Mouse (Mus musculus) thymus, postnatal 14 days (tissue): ENCODE measurements around the gene Nipal3.

ENCODE experiments used
- DNase-seq: peaks from one replicate; pipeline ENCODE4 v3.0.0; 2021

The Nipal3 gene

DNA sequence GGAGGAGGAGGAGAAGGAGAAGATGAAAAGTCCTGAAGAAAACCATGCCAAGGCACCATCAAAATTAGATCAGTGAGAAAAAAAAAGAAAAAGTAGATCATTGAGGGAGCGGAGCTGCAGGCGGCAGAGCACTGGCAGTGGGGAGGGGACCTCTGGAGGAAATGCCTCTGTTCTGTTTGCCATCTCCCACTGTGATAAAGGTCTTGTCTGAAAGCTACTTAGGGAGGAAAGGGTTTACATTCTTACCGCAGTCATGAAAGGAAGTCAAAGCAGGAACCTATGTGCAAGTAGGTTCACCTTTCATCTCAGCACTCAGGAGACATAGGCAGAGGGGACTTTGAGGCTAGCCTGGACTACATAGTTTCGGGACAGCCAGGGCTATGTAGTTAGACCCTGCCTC lies 6.7 kb upstream of the Nipal3 start:
- no peak for DNase-seq

DNA sequence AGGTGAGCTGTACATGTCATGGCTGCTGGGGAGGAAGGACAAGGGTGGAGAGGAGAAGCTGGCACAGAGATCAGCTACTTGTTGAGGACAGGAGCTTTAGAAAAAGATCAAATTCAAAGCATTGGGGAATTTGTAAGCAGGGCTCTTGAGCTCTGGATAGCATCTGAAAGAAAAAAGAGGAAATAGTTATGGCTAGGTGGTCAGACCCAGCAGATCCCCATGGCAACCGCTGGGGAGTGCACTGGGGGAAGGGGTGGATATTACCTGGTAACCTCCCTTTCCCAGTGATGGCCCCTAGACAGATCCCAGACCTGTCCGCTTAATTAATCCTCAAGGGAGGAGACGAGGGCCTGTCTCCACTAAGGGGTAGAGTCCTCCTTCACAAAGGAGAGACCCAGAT lies 5.0 kb upstream of the Nipal3 start:
- no peak for DNase-seq

- no peak for DNase-seq
Measured at GRCm38 (mm10) chr4:135498136-135498535, 3.3 kb upstream of the Nipal3 start.

- no peak for DNase-seq
Measured at GRCm38 (mm10) chr4:135495810-135496209, 972 bp upstream of the Nipal3 start.

GRCm38 (mm10) chr4:135495397-135495791 lies 556 bp upstream of the Nipal3 start:
- DNase-seq: no peak

DNA sequence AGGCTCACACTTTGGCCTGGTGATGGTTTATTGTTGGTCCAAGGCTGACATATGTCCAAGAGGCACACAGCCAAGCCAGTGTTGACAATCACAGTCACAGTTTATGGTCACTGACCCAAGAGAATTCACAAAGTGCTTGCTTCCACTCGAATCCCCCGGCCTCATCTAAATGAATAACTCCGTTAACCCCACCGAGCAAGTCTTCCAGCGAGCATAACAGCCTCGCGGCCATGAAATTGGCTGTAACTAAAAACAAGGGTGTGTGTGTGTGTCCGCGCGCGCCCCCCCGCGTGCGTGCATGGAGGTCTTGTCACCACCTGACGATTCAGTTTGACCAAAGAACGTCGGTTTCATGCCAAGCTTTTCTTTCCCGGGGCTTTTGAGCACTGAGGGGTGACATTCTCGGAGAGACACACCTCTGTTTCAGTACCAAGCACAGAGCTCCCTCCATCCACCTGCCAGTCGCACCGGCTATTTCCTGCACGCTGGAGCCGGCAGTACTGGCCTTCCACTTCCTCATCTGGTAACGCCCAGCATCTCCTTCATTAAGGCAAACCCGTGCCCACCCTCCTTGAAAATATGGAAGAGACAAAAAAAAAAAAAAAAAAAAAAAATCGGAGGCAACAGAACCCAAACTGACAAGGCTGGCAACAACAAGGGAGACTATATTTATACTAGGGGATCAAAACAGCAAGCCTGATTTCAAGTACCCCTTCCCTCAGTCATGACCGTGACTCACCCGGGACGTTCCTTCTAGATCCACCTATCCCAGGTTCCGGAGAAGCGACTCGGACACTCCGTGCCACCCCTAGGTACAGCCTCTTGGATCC lies 932 bp downstream of the Nipal3 start:
- peak; percentile 56 for DNase-seq

DNA sequence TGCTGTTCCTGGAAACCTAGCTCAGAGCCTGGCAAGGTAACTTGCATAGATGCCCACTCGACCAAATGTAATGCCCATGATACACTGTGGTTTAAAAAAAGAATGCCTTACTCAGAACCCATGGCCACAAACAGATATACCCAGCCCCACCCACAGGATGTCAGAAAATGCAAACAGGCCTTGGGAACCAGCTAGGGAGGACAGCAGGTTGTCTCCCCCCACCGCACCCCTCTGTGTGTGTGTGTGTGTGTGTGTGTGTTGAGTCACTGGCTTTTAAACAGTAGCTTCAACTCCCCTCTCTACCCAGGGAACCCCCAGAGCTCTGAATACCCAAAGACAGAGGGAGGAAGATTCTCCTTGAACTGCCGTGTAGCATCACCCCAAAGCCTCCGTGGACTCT lies 1.6 kb downstream of the Nipal3 start:
- DNase-seq: no peak

DNA sequence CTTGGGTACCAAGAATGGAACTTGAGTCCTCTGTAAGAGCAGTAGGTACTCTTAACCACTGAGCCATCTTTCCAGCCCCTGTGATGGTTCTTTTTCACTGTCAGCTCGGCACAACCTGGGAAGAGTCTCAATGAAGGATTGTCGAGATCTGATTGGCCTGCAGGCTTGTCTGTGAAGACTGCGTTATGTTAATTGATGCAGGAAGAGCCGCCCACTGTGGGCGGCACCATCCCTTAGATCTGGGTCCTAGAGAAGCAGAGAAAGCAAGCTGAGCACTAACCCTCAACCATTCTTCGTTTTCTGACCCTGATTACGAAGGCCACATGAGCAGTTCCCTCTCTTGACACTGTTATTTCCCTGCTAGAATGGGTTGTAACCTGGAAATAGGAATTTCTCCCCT lies 5.6 kb downstream of the Nipal3 start:
- DNase-seq: no peak

DNA sequence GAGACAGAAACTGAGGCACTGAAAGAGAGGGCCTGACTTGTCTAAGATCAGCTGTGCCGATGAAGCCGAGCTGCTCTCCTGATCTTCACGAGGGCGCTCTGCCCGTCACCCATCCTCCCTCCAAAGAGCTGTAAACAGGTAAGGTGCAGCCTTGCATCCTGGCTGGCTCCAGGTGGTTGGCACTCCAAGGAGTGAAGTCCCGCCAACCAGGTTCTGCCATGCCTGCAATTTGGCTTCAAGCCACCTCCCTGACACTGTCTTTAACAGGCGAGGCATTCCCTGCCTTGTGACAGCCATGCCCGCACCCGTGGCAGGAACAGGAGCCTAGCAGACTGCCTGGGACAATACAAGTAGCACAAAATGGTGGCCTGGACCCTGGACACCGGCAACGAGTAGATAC lies 8.5 kb downstream of the Nipal3 start:
- no peak for DNase-seq

- DNase-seq: no peak
Measured at GRCm38 (mm10) chr4:135485086-135485485, 9.8 kb downstream of the Nipal3 start.

GRCm38 (mm10) chr4:135480370-135480769 lies 14.5 kb downstream of the Nipal3 start:
- DNase-seq: no peak

DNA sequence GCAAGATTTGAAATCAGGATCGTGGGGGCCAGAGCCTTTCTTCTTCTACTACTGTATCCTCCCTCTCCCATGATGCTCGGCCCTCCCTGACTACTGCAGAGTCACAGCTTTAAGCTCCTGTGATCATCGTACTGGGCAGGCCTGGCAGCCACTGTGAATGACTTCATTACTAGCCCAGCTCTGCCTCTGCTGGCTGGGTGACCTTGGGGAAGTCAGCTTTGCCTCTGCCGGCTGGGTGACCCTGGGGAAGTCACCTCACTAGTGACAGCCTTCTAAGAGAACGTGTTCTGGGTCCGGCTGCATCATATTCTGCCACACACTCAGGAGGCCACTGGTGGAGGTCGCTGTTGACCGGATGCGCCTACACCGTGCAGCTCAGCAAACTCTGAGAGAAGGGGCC lies 17.0 kb downstream of the Nipal3 start:
- DNase-seq: no peak

- no peak for DNase-seq
Measured at GRCm38 (mm10) chr4:135463406-135463805, 31.4 kb downstream of the Nipal3 start.

DNA sequence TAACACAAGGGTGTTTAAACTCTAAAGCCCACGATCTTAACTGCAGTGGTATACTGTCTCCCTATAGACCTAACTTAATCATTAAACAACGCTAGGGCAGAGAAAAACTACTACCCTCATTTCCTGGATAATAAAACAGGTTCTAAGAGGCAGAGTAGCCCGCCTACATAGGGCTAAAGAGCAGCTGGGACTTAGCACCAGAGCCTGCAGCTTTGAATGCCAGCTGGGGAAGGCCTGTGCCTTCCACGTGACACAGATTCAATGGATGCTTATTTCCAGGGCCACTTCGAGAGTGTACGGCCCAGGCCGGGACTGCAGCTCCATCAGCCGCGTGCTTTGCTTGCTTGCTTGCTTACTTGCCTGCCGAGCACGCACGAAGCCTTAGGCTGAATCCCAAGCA lies 41.3 kb downstream of the Nipal3 start:
- no peak for DNase-seq

DNA sequence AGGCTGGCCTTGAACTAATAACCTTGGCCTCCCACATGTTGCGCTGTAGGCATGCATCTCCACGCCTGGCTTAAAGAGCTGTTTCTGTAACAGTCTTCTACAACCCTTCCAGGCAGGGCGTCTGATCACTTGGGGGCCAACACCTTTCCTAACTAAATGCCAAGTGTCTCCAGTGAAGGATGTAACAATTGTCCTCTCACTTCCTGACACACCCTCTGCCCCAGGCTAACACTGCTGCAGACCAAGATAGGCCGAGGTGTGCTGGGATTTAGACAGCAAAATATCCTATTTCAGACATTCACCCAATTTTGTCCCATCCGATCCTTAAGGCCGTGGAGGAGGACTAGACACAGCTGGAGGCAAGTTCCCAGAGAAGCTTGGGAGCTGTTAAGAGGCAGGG lies 41.7 kb downstream of the Nipal3 start:
- no peak for DNase-seq

DNA sequence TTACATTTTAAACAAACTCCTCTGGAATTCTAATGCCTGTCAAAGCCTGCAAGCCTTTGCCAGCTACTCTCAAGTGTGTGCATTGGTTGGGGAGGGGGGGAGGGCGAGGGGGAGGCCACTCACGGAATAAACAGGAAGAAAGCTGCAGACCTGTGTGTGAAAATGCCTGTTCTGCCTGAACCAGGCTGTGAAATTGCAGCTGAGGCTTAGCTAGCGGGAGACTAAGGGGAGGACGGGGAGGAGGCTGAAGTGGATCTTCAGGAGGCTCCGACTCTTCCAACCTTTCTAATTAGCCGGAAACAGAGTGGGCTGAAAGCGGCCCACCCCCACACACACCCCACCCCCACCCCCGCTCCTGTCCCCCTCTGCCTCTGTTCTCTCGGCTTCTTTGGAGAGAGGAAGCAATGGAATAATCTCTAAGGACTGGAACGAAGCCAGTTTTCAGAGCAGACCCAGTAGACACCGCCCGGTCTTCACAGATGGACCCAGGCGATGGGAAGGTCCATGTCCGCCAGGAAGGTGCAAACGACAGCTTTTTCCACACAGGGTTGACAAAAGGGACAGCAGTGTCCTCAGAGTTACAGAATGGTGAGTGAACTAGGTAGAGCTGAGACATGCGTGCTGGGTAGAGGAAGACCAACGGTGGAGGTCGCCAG lies 43.4 kb downstream of the Nipal3 start:
- DNase-seq: no peak

GRCm38 (mm10) chr4:135442473-135442872 lies 52.4 kb downstream of the Nipal3 start:
- DNase-seq: no peak

DNA sequence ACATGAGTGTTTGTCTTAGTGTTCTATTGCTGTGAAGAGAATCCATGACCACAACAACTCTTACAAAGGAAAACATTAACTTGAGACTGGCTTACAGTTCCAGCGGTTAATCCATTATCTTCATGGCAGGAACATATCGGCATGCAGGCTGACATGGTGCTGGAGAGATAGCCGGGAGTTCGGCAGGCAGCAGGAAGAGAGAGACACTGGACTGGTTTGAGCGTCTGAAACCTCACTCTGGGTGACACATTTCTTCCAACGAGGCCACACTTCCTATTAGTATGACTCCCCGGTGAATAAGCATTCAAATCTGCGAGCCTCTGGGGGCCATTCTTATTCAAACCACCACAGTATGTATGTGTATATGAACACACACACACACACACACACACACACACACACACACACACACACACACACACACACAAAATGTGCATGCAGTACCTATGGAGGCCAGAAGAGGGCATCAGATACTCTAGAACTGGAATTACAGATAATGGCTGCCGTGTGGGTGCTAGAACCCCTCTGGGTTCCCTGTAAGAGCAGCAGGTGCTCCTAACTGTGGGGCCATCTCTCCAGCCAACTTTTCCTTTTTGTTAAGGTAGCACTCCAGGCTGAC lies 54.8 kb downstream of the Nipal3 start:
- DNase-seq: peak; percentile 48

DNA sequence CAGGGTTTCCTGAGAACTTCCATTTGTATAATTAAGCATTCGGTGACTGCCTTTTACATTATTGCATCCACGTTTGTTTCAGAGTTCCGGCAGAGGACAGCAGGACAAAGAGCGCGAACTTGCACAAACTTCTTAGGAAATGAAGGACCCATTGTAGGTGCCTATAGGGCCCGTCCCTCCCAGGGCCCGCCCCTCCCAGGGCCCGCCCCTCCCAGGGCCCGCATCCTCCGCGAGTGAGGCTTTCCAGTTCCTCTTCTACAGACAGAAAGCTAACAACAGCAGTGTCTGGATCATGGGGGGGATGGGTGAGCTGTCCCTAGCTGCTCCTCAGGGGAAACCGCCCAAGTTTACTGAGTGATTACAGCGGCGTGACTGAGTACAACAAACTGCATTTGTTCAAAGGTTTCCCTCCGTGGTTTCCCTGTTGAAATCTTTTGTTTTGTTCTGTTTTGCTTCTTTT lies 55.6 kb downstream of the Nipal3 start:
- DNase-seq: peak; percentile 83

GRCm38 (mm10) chr4:135437924-135438323 lies 56.9 kb downstream of the Nipal3 start:
- DNase-seq: no peak

- DNase-seq: peak; percentile 38
Measured at GRCm38 (mm10) chr4:135436291-135436690, 58.5 kb downstream of the Nipal3 start.

- no peak for DNase-seq
Measured at GRCm38 (mm10) chr4:135434395-135434789, 60.4 kb downstream of the Nipal3 start.

DNA sequence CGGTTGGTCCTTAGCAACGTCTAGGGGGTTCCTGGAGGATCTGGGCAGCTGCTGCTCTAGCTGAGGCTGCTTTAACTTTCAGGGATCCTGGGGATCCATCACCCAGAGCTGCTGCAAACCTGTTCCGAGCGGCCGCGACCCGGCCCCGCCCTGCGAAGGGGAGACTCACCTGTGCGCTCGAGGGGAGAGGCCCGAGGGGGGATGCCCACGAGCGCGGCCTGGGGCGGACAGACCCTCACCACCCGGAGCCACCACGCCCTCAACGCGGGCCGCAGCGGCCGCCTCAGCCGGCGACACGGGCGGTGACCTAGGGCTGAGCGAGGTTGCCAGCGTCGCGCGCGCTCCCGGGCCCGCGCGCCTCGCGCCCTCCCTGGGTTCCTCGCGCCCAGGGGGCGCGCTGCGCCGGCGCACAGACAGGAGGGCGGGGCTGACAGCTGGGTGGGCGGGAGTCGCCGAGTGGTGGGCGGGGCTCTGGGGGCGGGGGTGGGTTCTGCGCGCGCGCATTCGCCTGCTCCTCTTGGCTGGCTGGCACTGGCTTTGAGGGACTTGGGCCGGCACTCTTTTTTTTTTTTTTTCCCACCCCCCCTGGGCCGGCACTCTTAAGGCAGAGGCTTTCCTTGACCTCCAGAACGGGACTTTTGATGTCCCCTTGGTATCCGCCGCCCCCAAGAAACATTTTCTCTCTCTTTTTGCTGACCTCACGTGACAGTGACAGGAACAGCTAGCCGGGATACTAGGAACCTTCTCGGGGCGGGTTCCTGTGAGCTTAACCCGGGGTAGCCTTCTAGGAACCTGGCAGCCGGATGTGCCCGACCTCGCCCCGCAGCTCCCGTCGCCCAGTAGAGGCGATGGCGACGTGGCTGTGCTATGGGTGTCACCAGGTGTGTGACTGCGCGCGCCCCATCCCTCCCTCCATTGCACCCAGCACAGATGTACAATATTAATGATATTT lies 61.1 kb downstream of the Nipal3 start, which contains the start of gene Rcan3:
Gene Rcan3, minus strand, starts transcription at position 411 of the 952 bp plus-strand sequence.
- DNase-seq: peak; percentile 86
